Mouse (Mus musculus): ENCODE data around the gene Nat10. TPM values are rescaled to one million over a fixed set of nuclear protein-coding genes. Genes with fewer than 3 reads are reported as not detected.

Gene Nat10
- polyA plus RNA-seq, 1 experiment from 2014 or later = 21.6 TPM

DNA sequence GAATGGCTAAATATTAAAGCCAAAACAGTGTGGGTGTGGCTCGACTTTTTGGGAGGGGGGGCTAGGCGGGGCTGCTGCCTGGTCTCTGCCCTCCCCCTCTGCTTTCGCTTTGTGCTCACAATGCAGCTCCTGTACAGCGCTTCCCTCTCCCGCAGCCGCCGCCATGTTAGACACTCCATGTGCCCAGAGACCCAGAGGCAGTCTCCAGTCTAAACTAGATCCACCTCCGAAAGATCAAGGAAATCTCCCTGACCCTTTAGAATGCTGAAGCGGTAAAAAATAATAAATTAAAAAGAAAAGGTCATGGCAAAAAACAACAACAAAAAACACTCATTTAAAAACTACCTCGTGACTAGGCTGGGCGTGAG lies 34.8 kb upstream of the Nat10 start:
- Histone ChIP-seq H3K9me3 (ENCODE audit: control insufficient read depth, low read length) (no peaks in the 10 kb centered on the region), H3K4me2 (ENCODE audit: low read length) (peak overlapping the region; percentile 69), H3K27me3 (ENCODE audit: control insufficient read depth, insufficient read depth, low read length) (no peaks in the 10 kb centered on the region), H3K36me3 (ENCODE audit: control insufficient read depth, insufficient read depth, low read length) (peaks cover 20% of the 10 kb centered on the region), H3K9ac (replicated peaks; ENCODE audit: low read length) (peak overlapping the region; percentile 97), H3K4me1 (ENCODE audit: control insufficient read depth, insufficient read depth, low read length) (peaks cover 26% of the 10 kb centered on the region), H3K27ac (replicated peaks; ENCODE audit: low read depth, low read length) (peak overlapping the region; percentile 100), H3K4me3 (replicated peaks; ENCODE audit: low read depth, low read length) (peak overlapping the region; percentile 99)
- 1% methylated on average over 11 of the region's 11 CpGs for WGBS
- DNase-seq = peak; percentile 83
- peak; percentile 74 for ATAC-seq (ENCODE audit: low FRiP score, low TSS enrichment)

DNA sequence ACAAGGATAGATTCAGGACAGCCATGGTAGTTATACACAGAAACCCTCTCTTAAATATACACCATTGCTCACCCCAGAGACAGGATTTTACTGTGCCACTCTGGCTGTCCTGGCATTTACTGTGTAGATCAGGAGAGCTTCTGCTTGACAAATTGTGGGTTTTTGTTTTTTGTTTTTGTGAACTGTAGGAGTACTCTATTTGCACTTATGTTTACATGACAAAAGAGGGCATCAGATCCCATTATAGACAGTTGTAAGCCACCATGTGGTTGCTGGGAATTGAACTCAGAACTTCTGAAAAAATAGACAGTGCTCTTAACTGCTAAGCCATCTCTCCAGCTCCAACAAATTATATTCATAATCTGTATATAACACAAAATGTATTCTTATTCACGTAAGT lies 30.9 kb upstream of the Nat10 start:
- 88% methylated on average over 1 of the region's 1 CpGs for WGBS
- H3K27ac ChIP-seq (replicated peaks; ENCODE audit: low read depth, low read length) = no peak overlapping the region
- H3K4me3 ChIP-seq (replicated peaks; ENCODE audit: low read depth, low read length) = no peak overlapping the region
- no peak overlapping the region; the same call in 1 of the 2 replicates for H3K4me2 ChIP-seq (ENCODE audit: low read length)
- no peak overlapping the region for H3K9ac ChIP-seq (replicated peaks; ENCODE audit: low read length)
- H3K4me1 ChIP-seq (ENCODE audit: control insufficient read depth, insufficient read depth, low read length) = peaks cover 26% of the 10 kb centered on the region
- DNase-seq (no peak), ATAC-seq (ENCODE audit: low FRiP score, low TSS enrichment) (no peak)
- H3K27me3 ChIP-seq (ENCODE audit: control insufficient read depth, insufficient read depth, low read length) = no peaks in the 10 kb centered on the region
- H3K9me3 ChIP-seq (ENCODE audit: control insufficient read depth, low read length) = no peaks in the 10 kb centered on the region
- peaks cover 49% of the 10 kb centered on the region for H3K36me3 ChIP-seq (ENCODE audit: control insufficient read depth, insufficient read depth, low read length)

DNA sequence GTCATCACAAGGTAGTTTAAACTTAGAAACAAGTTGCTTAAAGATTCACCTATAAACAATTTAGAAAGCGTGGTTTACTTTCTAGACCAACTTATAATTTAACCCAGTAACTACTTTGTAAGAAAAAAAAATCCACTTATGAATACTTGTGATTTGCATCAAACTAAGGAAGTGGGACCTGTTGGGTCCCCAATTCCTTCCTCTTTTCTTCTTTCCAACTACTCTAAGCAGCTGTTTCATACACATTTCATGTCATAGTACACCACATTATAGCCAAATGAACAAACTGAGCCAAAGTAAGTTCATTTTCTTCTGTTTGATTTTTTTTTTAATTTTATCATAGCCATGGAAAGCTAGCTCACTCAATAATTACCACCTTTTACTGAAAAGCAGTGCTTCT lies 24.7 kb upstream of the Nat10 start:
- no peaks in the 10 kb centered on the region for H3K27me3 ChIP-seq (ENCODE audit: control insufficient read depth, insufficient read depth, low read length)
- no peak overlapping the region for H3K4me2 ChIP-seq (ENCODE audit: low read length)
- no peak overlapping the region for H3K9ac ChIP-seq (replicated peaks; ENCODE audit: low read length)
- H3K36me3 ChIP-seq (ENCODE audit: control insufficient read depth, insufficient read depth, low read length) = peaks cover 59% of the 10 kb centered on the region
- H3K9me3 ChIP-seq (ENCODE audit: control insufficient read depth, low read length) = no peaks in the 10 kb centered on the region
- no peak for ATAC-seq (ENCODE audit: low FRiP score, low TSS enrichment)
- no peak for DNase-seq
- WGBS = 98% methylated on average over 1 of the region's 1 CpGs
- H3K27ac ChIP-seq (replicated peaks; ENCODE audit: low read depth, low read length) = no peak overlapping the region
- H3K4me1 ChIP-seq (ENCODE audit: control insufficient read depth, insufficient read depth, low read length) = peaks cover 5% of the 10 kb centered on the region; the same call in 1 of the 2 replicates
- H3K4me3 ChIP-seq (replicated peaks; ENCODE audit: low read depth, low read length) = no peak overlapping the region

GRCm38 (mm10) chr2:103784621-103785020 lies 23.6 kb upstream of the Nat10 start:
- no peak overlapping the region for H3K4me3 ChIP-seq (replicated peaks; ENCODE audit: low read depth, low read length)
- no peak overlapping the region for H3K27ac ChIP-seq (replicated peaks; ENCODE audit: low read depth, low read length)
- WGBS = 90% methylated on average over 4 of the region's 4 CpGs
- H3K9me3 ChIP-seq (ENCODE audit: control insufficient read depth, low read length) = no peaks in the 10 kb centered on the region
- H3K4me2 ChIP-seq (ENCODE audit: low read length) = no peak overlapping the region
- no peaks in the 10 kb centered on the region for H3K4me1 ChIP-seq (ENCODE audit: control insufficient read depth, insufficient read depth, low read length)
- no peaks in the 10 kb centered on the region for H3K27me3 ChIP-seq (ENCODE audit: control insufficient read depth, insufficient read depth, low read length)
- H3K36me3 ChIP-seq (ENCODE audit: control insufficient read depth, insufficient read depth, low read length) = peaks cover 60% of the 10 kb centered on the region
- peak; percentile 33 for DNase-seq
- ATAC-seq (ENCODE audit: low FRiP score, low TSS enrichment) = no peak
- no peak overlapping the region for H3K9ac ChIP-seq (replicated peaks; ENCODE audit: low read length)

DNA sequence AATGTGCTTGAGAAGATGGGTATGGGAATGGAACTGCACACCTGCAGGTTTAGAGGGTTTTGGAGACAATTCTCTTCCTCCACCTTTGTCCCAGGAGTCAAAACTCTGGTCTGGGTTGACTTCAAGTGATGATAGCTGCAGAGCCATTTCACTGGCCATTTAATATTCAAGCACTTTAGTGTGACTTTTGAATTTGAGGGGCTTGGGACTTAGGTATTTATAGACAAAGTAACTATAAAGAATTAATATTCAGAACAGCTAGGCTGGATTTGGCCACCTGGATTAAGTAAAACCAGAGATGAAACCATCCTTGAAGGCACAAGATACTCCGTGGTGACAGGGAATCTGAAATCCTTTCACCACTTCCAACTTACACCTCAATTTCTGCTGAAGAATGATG lies 1.4 kb upstream of the Nat10 start:
- H3K4me3 ChIP-seq (replicated peaks; ENCODE audit: low read depth, low read length) = no peak overlapping the region
- H3K4me1 ChIP-seq (ENCODE audit: control insufficient read depth, insufficient read depth, low read length) = peaks cover 3% of the 10 kb centered on the region; the same call in 1 of the 2 replicates
- no peak for ATAC-seq (ENCODE audit: low FRiP score, low TSS enrichment)
- peaks cover 33% of the 10 kb centered on the region for H3K36me3 ChIP-seq (ENCODE audit: control insufficient read depth, insufficient read depth, low read length)
- H3K4me2 ChIP-seq (ENCODE audit: low read length) = no peak overlapping the region
- 61% methylated on average over 1 of the region's 1 CpGs for WGBS
- no peak overlapping the region for H3K27ac ChIP-seq (replicated peaks; ENCODE audit: low read depth, low read length)
- no peaks in the 10 kb centered on the region for H3K27me3 ChIP-seq (ENCODE audit: control insufficient read depth, insufficient read depth, low read length)
- no peak overlapping the region for H3K9ac ChIP-seq (replicated peaks; ENCODE audit: low read length)
- no peaks in the 10 kb centered on the region for H3K9me3 ChIP-seq (ENCODE audit: control insufficient read depth, low read length)
- DNase-seq = no peak

DNA sequence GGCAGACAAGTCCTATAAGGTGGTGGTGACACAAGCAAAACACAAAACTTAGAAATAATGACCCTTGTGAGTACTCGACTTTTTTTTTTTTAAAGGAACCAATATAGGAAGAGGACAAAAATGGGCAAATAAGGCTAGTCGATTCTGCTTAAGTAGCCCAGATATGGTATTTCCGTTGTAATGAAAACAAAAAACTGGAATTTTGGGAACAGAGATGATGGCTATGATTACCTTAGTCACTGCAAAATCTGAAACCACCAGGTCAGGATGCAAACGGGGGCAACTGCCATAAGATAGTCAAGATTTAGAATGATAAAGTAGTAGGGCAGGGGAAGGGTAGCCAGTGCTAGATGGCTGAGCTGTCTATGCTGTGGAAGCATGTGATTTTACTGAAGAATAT lies 923 bp upstream of the Nat10 start:
- Histone ChIP-seq H3K27me3 (ENCODE audit: control insufficient read depth, insufficient read depth, low read length) (no peaks in the 10 kb centered on the region), H3K9me3 (ENCODE audit: control insufficient read depth, low read length) (no peaks in the 10 kb centered on the region), H3K4me2 (ENCODE audit: low read length) (peak overlapping the region; percentile 59), H3K27ac (replicated peaks; ENCODE audit: low read depth, low read length) (no peak overlapping the region), H3K36me3 (ENCODE audit: control insufficient read depth, insufficient read depth, low read length) (peaks cover 31% of the 10 kb centered on the region), H3K4me1 (ENCODE audit: control insufficient read depth, insufficient read depth, low read length) (peaks cover 3% of the 10 kb centered on the region; the same call in 1 of the 2 replicates), H3K4me3 (replicated peaks; ENCODE audit: low read depth, low read length) (peak overlapping the region; percentile 61; the same call in 1 of the 2 replicates), H3K9ac (replicated peaks; ENCODE audit: low read length) (no peak overlapping the region)
- DNase-seq (no peak), ATAC-seq (ENCODE audit: low FRiP score, low TSS enrichment) (no peak)
- 43% methylated on average over 4 of the region's 4 CpGs for WGBS

GRCm38 (mm10) chr2:103760421-103760820 lies 649 bp downstream of the Nat10 start:
- DNase-seq (no peak), ATAC-seq (ENCODE audit: low FRiP score, low TSS enrichment) (peak; percentile 35; the same call in 1 of the 2 replicates)
- H3K4me3 ChIP-seq (replicated peaks; ENCODE audit: low read depth, low read length) = peak overlapping the region; percentile 61
- H3K9me3 ChIP-seq (ENCODE audit: control insufficient read depth, low read length) = no peaks in the 10 kb centered on the region
- peak overlapping the region; percentile 59 for H3K9ac ChIP-seq (replicated peaks; ENCODE audit: low read length)
- peak overlapping the region; percentile 59 for H3K4me2 ChIP-seq (ENCODE audit: low read length)
- H3K36me3 ChIP-seq (ENCODE audit: control insufficient read depth, insufficient read depth, low read length) = peaks cover 23% of the 10 kb centered on the region
- WGBS = 1% methylated on average over 12 of the region's 12 CpGs
- H3K4me1 ChIP-seq (ENCODE audit: control insufficient read depth, insufficient read depth, low read length) = peaks cover 3% of the 10 kb centered on the region; the same call in 1 of the 2 replicates
- no peaks in the 10 kb centered on the region for H3K27me3 ChIP-seq (ENCODE audit: control insufficient read depth, insufficient read depth, low read length)
- peak overlapping the region; percentile 71 for H3K27ac ChIP-seq (replicated peaks; ENCODE audit: low read depth, low read length)

DNA sequence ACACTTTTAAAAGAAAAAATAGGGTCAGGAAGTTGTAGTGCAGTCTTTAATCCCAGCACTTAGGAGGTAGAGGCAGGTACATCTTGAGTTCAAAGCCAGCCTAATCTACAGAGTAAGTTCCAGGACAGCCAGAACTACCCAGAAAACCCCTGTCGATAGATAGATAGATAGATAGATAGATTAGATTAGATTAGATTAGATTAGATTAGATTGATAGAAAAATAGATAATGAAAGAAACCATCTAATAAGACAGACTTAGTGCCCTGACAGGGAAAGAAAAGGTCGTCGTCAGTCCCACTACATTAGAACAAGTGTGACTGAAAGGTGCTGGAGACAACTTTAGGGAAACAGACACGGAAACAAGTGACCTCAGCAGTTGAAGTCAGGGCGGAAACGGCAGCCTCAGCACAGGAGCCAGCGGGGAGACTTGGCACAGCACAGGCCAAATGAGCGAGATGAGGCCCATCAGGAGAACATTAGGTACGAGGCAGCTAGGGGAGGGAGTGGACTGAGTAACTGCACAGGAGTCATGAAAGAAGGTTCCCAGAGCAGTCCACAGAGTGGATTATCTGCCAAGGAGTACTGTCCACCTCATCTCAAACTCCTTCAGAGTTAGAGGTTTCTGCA lies 5.5 kb downstream of the Nat10 start:
- no peak for DNase-seq
- H3K27ac ChIP-seq (replicated peaks; ENCODE audit: low read depth, low read length) = no peak overlapping the region
- ATAC-seq (ENCODE audit: low FRiP score, low TSS enrichment) = no peak
- 93% methylated on average over 9 of the region's 9 CpGs for WGBS
- no peaks in the 10 kb centered on the region for H3K9me3 ChIP-seq (ENCODE audit: control insufficient read depth, low read length)
- no peak overlapping the region for H3K4me3 ChIP-seq (replicated peaks; ENCODE audit: low read depth, low read length)
- no peak overlapping the region for H3K4me2 ChIP-seq (ENCODE audit: low read length)
- H3K4me1 ChIP-seq (ENCODE audit: control insufficient read depth, insufficient read depth, low read length) = no peaks in the 10 kb centered on the region
- H3K9ac ChIP-seq (replicated peaks; ENCODE audit: low read length) = no peak overlapping the region
- H3K27me3 ChIP-seq (ENCODE audit: control insufficient read depth, insufficient read depth, low read length) = no peaks in the 10 kb centered on the region
- H3K36me3 ChIP-seq (ENCODE audit: control insufficient read depth, insufficient read depth, low read length) = peaks cover 52% of the 10 kb centered on the region

DNA sequence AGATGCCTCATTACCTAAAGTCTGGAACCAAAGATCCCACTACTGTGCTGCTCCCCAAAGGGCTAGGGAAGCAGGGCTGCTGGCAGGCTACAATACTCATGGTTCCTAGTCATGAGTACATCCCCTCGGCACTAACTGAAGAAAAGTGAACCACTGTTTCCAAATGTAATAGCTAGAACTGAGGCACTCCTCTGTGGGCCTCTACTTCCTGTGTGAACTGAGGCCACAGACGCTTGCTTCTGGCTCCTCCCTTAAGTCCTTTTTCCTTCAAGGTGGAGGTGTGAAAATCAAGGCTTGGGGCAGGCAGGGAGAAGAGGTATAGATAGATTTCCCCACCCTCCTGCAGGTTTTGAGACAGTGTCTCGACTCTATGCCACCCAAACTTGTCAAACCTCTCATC lies 6.5 kb downstream of the Nat10 start:
- ATAC-seq (ENCODE audit: low FRiP score, low TSS enrichment) (no peak), DNase-seq (no peak)
- 94% methylated on average over 3 of the region's 3 CpGs for WGBS
- peaks cover 62% of the 10 kb centered on the region for H3K36me3 ChIP-seq (ENCODE audit: control insufficient read depth, insufficient read depth, low read length)
- no peak overlapping the region for H3K4me2 ChIP-seq (ENCODE audit: low read length)
- no peak overlapping the region for H3K27ac ChIP-seq (replicated peaks; ENCODE audit: low read depth, low read length)
- no peak overlapping the region for H3K9ac ChIP-seq (replicated peaks; ENCODE audit: low read length)
- no peaks in the 10 kb centered on the region for H3K9me3 ChIP-seq (ENCODE audit: control insufficient read depth, low read length)
- H3K4me1 ChIP-seq (ENCODE audit: control insufficient read depth, insufficient read depth, low read length) = no peaks in the 10 kb centered on the region
- no peaks in the 10 kb centered on the region for H3K27me3 ChIP-seq (ENCODE audit: control insufficient read depth, insufficient read depth, low read length)
- H3K4me3 ChIP-seq (replicated peaks; ENCODE audit: low read depth, low read length) = no peak overlapping the region

Data from midbrain, embryonic 14.5 days (tissue).